Mouse (Mus musculus) limb, embryonic 12.5 days (tissue): ENCODE measurements at regions not wholly inside any gene's neighbourhood (a gene's known extent, or its start where the extent isn't known, plus 50 kb on each side); places are given as distances from the start of the nearest gene placed in this dataset.

Experiments used
- ATAC-seq: fragments of 200-750 bp; cut with Nextera tagmentation; 2 replicates; pipeline ENCODE4 v1.8.0; 2017; ENCODE audit warnings: low read depth, moderate TSS enrichment; ENCODE audit not compliant: insufficient number of reproducible peaks, insufficient read depth, low FRiP score, low TSS enrichment
- H3K27ac ChIP-seq: fragments of 300-500 bp; sonication (generic); 2 replicates; pipeline ENCODE4 v1.5.1; 2016; ENCODE audit warnings: mild to moderate bottlenecking, moderate library complexity
- H3K27me3 ChIP-seq: fragments of 300-500 bp; sonication (generic); 2 replicates; pipeline ENCODE4 v1.6.1; 2016; ENCODE audit warnings: mild to moderate bottlenecking, moderate library complexity
- H3K36me3 ChIP-seq: fragments of 300-500 bp; sonication (generic); 2 replicates; pipeline ENCODE4 v1.6.1; 2016; ENCODE audit warnings: mild to moderate bottlenecking, moderate library complexity
- H3K4me1 ChIP-seq: fragments of 300-500 bp; sonication (generic); replicated peaks from 2 replicates; pipeline ENCODE4 v1.6.1; 2016
- H3K4me2 ChIP-seq: fragments of 300-500 bp; sonication (generic); 2 replicates; pipeline ENCODE4 v1.6.1; 2016; ENCODE audit warnings: mild to moderate bottlenecking, moderate library complexity
- H3K4me3 ChIP-seq: fragments of 300-500 bp; sonication (generic); replicated peaks from 2 replicates; pipeline ENCODE4 v1.5.1; 2016; ENCODE audit warnings: mild to moderate bottlenecking
- H3K9ac ChIP-seq: fragments of 300-500 bp; sonication (generic); replicated peaks from 2 replicates; pipeline ENCODE4 v1.6.1; 2016; ENCODE audit warnings: mild to moderate bottlenecking, moderate library complexity
- H3K9me3 ChIP-seq: fragments of 300-500 bp; sonication (generic); 2 replicates; pipeline ENCODE4 v1.6.1; 2016; ENCODE audit warnings: mild to moderate bottlenecking, moderate library complexity
- WGBS: fragments of 180-500 bp; shearing (Covaris S2); methylation state at CpG from one replicate; pipeline ENCODE4 v1.1.7; 2016; 5-methylcytosine and 5-hydroxymethylcytosine counted together

DNA sequence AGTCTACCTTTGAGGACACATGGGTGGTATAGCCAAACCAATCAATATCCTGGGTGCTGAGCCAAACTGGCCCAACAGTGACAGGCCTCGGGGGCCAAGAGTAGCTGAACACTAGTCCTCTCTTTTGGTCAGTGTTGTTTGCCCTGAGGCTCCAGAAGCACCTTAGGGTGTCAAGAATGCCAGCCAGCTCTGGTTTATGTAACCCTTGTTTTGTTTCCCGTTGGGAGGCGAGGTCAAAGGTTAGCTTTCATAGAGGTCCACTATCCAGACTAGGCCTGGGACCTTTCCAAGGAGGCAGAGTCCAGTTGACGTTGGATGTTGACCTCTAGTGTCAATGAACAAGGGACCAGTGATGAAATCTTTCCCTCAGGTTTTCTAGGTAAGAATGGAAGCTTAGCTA is 120.0 kb upstream of the Smyd2 start:
- H3K4me2 ChIP-seq, result no peak overlapping the region
- H3K4me1 ChIP-seq, result peaks cover 12% of the 10 kb centered on the region; the same call in 1 of the 2 replicates
- WGBS, result 75% methylated on average over 4 of the region's 4 CpGs
- no peak overlapping the region for H3K4me3 ChIP-seq
- H3K9me3 ChIP-seq, result no peaks in the 10 kb centered on the region
- ATAC-seq, result no peak
- peaks cover 10% of the 10 kb centered on the region; the same call in 1 of the 2 replicates for H3K27me3 ChIP-seq
- no peak overlapping the region for H3K27ac ChIP-seq
- H3K36me3 ChIP-seq, result no peaks in the 10 kb centered on the region
- no peak overlapping the region for H3K9ac ChIP-seq

DNA sequence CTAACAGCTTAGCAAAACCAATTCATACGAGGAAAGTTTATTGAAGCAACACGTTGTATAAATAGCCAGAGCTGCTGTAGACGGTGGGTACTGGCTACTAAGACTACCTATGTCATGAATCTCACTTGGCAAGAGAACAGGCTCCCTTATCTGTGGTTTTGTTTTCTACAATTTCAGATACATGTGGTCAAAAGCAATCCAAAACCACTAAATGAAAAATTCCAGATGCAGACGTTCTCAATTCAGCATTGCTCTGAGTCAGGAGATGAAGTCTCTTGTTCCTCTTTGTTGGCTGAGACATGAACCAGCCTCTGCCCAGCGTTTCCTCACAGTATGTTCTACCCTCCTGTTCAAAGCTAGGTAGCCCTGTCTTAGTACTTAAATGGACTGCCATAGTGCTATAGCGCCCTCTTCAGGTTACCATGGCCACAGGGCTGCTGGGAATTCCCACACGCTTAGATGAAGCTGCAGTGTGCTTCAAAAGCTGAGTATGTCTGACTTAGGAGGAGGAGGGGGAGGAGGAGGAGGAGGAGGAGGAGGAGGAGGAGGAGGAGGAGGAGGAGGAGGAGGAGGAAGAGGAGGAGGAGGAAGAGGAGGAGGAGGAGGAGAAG is 119.0 kb upstream of the Smyd2 start:
- Histone ChIP-seq H3K9me3 (no peaks in the 10 kb centered on the region), H3K27me3 (peaks cover 10% of the 10 kb centered on the region; the same call in 1 of the 2 replicates), H3K27ac (no peak overlapping the region), H3K4me1 (peaks cover 12% of the 10 kb centered on the region; the same call in 1 of the 2 replicates), H3K4me3 (no peak overlapping the region), H3K36me3 (no peaks in the 10 kb centered on the region), H3K4me2 (no peak overlapping the region), H3K9ac (no peak overlapping the region)
- no peak for ATAC-seq
- WGBS, result 68% methylated on average over 7 of the region's 7 CpGs

DNA sequence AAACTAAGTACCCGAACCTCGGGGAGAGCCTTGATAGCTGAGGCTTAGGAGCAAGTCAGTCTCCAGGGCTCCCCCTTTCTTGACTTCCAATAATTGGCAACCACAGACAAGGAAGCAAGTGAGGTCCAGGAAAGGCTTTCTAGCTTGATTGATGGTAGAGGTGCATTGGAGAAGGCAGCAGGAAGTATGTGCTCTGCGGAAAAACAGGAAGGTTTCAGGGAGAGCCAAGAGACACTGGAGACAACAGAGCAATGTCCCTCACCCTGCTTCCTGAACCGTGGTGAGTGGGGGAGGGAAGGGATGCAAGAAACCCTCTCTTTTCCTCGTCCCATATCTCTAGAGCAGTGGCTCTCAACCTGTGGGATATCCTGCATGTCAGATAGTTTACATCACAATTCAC is 115.9 kb upstream of the Smyd2 start:
- Histone ChIP-seq H3K4me2 (no peak overlapping the region), H3K27me3 (0 out of 2 replicates have a peak, but pooled peaks cover 4% of the 10 kb centered on the region), H3K9ac (no peak overlapping the region), H3K9me3 (no peaks in the 10 kb centered on the region), H3K4me3 (no peak overlapping the region), H3K36me3 (no peaks in the 10 kb centered on the region), H3K27ac (no peak overlapping the region), H3K4me1 (peaks cover 10% of the 10 kb centered on the region; the same call in 1 of the 2 replicates)
- ATAC-seq, result no peak
- 34% methylated on average over 5 of the region's 5 CpGs for WGBS

GRCm38 (mm10) chr1:190036726-190037125 is 114.6 kb upstream of the Smyd2 start:
- ATAC-seq, result no peak
- Histone ChIP-seq H3K27me3 (no peaks in the 10 kb centered on the region), H3K9ac (no peak overlapping the region), H3K4me2 (no peak overlapping the region), H3K4me1 (peaks cover 10% of the 10 kb centered on the region; the same call in 1 of the 2 replicates), H3K27ac (no peak overlapping the region), H3K9me3 (no peaks in the 10 kb centered on the region), H3K4me3 (no peak overlapping the region), H3K36me3 (no peaks in the 10 kb centered on the region)
- WGBS, result 67% methylated on average over 6 of the region's 6 CpGs

DNA sequence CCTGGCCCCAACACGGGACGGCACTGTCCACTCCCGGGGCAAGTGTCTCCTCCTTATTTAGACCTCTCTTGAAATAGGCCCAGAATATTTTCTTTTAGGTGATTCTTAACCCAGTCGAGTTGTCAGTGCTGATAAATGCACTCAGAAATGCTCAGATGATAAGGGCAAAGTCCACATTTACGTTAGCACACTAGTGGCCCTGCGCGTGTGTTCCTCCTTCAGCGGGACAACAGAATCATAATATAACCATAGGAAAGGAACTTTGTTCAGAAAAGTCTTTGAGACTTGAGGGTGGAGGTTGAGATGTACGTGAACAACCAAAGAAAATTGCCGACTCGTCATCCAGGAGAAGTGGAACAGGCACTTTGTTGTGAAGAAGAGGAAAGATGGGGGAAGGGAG is 113.8 kb upstream of the Smyd2 start:
- WGBS, result 90% methylated on average over 11 of the region's 11 CpGs
- Histone ChIP-seq H3K36me3 (no peaks in the 10 kb centered on the region), H3K27me3 (no peaks in the 10 kb centered on the region), H3K9me3 (no peaks in the 10 kb centered on the region), H3K9ac (no peak overlapping the region), H3K4me3 (no peak overlapping the region), H3K27ac (no peak overlapping the region), H3K4me1 (peaks cover 10% of the 10 kb centered on the region; the same call in 1 of the 2 replicates), H3K4me2 (no peak overlapping the region)
- ATAC-seq, result no peak

GRCm38 (mm10) chr1:190034091-190034490 is 111.9 kb upstream of the Smyd2 start:
- no peak overlapping the region for H3K9ac ChIP-seq
- H3K27me3 ChIP-seq, result no peaks in the 10 kb centered on the region
- H3K4me3 ChIP-seq, result no peak overlapping the region
- no peak overlapping the region for H3K27ac ChIP-seq
- H3K4me2 ChIP-seq, result no peak overlapping the region
- no peaks in the 10 kb centered on the region for H3K9me3 ChIP-seq
- H3K36me3 ChIP-seq, result no peaks in the 10 kb centered on the region
- no peak for ATAC-seq
- H3K4me1 ChIP-seq, result peaks cover 10% of the 10 kb centered on the region; the same call in 1 of the 2 replicates
- WGBS, result 73% methylated on average over 5 of the region's 5 CpGs

DNA sequence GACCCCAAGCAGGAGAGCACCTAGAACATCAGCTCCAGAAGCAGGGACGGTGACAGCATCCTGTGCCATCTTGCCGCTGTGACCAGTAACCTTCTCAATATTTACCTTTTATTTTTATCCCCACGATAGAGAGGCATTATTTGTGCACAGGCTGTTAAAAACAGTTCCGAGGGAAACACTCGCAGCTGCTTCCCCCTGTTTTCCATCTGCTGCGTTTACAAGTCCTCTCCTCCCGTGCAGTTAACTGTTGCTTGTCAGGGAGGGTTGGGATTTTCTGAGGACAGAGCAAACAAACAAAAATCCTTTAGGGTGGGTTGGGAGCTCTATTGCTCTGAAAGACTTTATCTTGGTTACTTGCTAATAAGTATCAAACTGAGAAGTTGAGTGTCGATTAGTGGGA is 105.4 kb upstream of the Smyd2 start:
- Histone ChIP-seq H3K9ac (0 out of 2 replicates have a peak overlapping the region, but pooled peaks have one; percentile 12), H3K4me3 (no peak overlapping the region), H3K4me2 (peak overlapping the region; percentile 43), H3K27ac (no peak overlapping the region), H3K9me3 (no peaks in the 10 kb centered on the region), H3K27me3 (no peaks in the 10 kb centered on the region), H3K36me3 (no peaks in the 10 kb centered on the region), H3K4me1 (peaks cover 7% of the 10 kb centered on the region)
- no peak for ATAC-seq
- 21% methylated on average over 8 of the region's 8 CpGs for WGBS

GRCm38 (mm10) chr1:190009466-190009865 is 87.3 kb upstream of the Smyd2 start:
- WGBS, result 83% methylated on average over 6 of the region's 6 CpGs
- peaks cover 6% of the 10 kb centered on the region; the same call in 1 of the 2 replicates for H3K27me3 ChIP-seq
- H3K4me2 ChIP-seq, result no peak overlapping the region
- H3K4me3 ChIP-seq, result no peak overlapping the region
- no peak overlapping the region for H3K27ac ChIP-seq
- H3K36me3 ChIP-seq, result no peaks in the 10 kb centered on the region
- H3K9ac ChIP-seq, result no peak overlapping the region
- no peaks in the 10 kb centered on the region for H3K9me3 ChIP-seq
- no peak for ATAC-seq
- H3K4me1 ChIP-seq, result peaks cover 12% of the 10 kb centered on the region

- Histone ChIP-seq H3K27me3 (peaks cover 6% of the 10 kb centered on the region; the same call in 1 of the 2 replicates), H3K9ac (no peak overlapping the region), H3K36me3 (no peaks in the 10 kb centered on the region), H3K4me1 (peaks cover 12% of the 10 kb centered on the region), H3K27ac (no peak overlapping the region), H3K9me3 (no peaks in the 10 kb centered on the region), H3K4me2 (peak overlapping the region; percentile 6; the same call in 1 of the 2 replicates), H3K4me3 (no peak overlapping the region)
- 36% methylated on average over 7 of the region's 7 CpGs for WGBS
- ATAC-seq, result peak; percentile 31; the same call in 1 of the 2 replicates
Observed at GRCm38 (mm10) chr1:190007271-190007670, 85.1 kb upstream of the Smyd2 start.

GRCm38 (mm10) chr1:190001084-190001483 is 78.9 kb upstream of the Smyd2 start:
- no peaks in the 10 kb centered on the region for H3K27me3 ChIP-seq
- H3K9ac ChIP-seq, result no peak overlapping the region
- no peak for ATAC-seq
- WGBS, result 69% methylated on average over 4 of the region's 4 CpGs
- 0 out of 2 replicates have a peak, but pooled peaks cover 5% of the 10 kb centered on the region for H3K9me3 ChIP-seq
- H3K4me2 ChIP-seq, result no peak overlapping the region
- H3K4me3 ChIP-seq, result no peak overlapping the region
- H3K36me3 ChIP-seq, result no peaks in the 10 kb centered on the region
- no peaks in the 10 kb centered on the region for H3K4me1 ChIP-seq
- H3K27ac ChIP-seq, result no peak overlapping the region

- no peak overlapping the region for H3K4me2 ChIP-seq
- no peak for ATAC-seq
- peaks cover 11% of the 10 kb centered on the region; the same call in 1 of the 2 replicates for H3K27me3 ChIP-seq
- 0 out of 2 replicates have a peak, but pooled peaks cover 5% of the 10 kb centered on the region for H3K9me3 ChIP-seq
- peaks cover 32% of the 10 kb centered on the region for H3K4me1 ChIP-seq
- H3K27ac ChIP-seq, result no peak overlapping the region
- WGBS, result 37% methylated on average over 5 of the region's 5 CpGs
- no peaks in the 10 kb centered on the region for H3K36me3 ChIP-seq
- H3K9ac ChIP-seq, result no peak overlapping the region
- no peak overlapping the region for H3K4me3 ChIP-seq
Observed at GRCm38 (mm10) chr1:189993706-189994105, 71.5 kb upstream of the Smyd2 start.

DNA sequence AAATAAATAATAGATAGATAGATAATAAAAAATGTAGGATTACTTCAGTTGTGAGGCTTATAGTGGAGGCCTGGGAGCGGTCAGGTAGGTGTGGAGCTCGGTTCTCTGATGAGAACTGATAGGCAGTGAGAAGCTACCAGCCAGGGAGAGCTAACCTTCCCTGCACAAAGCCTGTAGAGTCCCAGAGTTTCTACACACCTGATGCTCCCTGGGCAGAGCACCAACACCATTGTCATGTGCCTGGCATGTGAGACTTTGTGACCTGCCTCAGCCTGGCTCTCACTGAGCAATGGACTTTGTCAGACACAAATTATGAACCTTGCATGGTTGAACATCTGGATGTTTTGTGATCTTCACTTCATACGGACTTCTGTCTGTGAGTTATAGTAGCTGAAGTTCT is 71.1 kb upstream of the Smyd2 start:
- no peak overlapping the region for H3K9ac ChIP-seq
- ATAC-seq, result no peak
- H3K4me1 ChIP-seq, result peaks cover 32% of the 10 kb centered on the region
- H3K36me3 ChIP-seq, result no peaks in the 10 kb centered on the region
- H3K4me2 ChIP-seq, result no peak overlapping the region
- no peak overlapping the region for H3K4me3 ChIP-seq
- 87% methylated on average over 3 of the region's 3 CpGs for WGBS
- peaks cover 16% of the 10 kb centered on the region; the same call in 1 of the 2 replicates for H3K27me3 ChIP-seq
- H3K9me3 ChIP-seq, result 0 out of 2 replicates have a peak, but pooled peaks cover 5% of the 10 kb centered on the region
- no peak overlapping the region for H3K27ac ChIP-seq
